Mouse (Mus musculus): ENCODE data around the gene Fiz1.

Fiz1 gene

DNA sequence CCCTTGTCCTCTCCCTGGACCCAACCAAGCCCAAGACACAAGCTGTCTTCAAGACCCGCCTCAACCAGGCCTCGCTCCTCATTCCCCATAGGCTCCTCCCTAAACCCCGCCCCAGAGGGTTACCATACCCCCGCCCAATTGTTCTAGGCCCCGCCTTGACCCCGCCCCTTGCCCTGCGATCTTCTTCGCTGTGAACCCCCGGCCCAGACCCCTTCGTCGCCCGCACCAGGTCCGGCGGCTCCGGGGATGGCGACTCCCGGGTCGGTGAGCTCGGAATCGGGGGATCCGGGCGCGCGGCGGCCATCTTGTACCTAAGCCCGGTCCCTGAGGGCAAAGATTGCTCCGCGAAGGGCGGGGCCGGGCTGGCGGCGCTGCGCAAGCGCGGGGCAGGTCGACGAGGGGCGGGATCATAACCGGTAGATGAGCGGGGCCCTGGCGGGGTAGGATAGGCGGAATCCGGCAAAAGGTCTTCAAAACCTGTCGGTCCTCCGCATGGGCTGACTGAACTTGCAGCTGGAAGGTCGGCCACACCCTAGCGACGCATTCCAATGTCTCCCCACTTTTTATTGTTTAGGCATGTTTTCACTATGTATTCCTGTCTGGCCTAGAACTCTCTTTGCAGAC, 23.7 kb upstream of the Fiz1 start, which contains the start of gene Zfp784:
Gene Zfp784 (minus strand): TSS at position 338 of the 624 bp plus-strand sequence.
- DNase-seq (ENCODE audit: inconsistent ontology term): peak; percentile 96

DNA sequence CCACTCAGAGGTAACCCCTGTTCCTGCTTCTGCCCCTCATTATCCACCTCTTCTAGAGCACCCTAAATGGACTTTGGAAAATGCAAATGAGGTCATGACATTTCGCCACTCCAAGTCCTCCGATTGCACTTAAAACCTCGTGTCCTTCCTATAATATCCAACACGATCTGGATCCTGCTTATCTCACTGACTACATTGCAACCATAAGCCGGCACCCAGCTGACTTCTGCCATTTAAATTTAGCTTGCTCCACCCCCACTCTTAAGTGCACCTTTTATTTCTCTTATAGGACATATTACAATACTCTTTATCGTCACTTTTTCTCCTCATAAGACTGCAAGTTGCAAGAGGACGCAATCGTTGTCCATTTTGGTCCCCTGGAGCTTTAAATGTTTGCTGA, 23.0 kb upstream of the Fiz1 start:
- DNase-seq (ENCODE audit: inconsistent ontology term): no peak

- no peak for DNase-seq (ENCODE audit: inconsistent ontology term)
Measured at GRCm38 (mm10) chr7:5037026-5037425, 22.5 kb upstream of the Fiz1 start.

DNA sequence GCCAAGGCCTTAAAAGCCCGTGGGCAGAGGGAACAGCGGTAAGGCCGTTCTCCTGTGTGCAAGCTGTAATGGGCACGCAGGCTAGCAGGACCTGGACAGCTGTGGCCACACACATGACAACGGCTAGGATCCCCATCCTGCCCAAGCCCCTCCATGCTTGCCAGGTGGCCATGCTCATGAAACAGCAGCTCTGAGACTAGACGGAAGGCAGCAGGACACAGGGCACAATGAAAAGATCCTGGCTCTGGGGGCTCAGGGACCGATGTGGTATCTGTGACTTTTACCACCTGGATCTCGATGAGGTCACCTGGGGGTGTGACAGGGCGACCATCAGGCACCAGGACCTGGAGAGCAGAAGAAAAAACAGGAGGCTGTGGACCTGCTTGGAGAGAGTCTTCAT, 21.6 kb upstream of the Fiz1 start:
- no peak for DNase-seq (ENCODE audit: inconsistent ontology term)

DNA sequence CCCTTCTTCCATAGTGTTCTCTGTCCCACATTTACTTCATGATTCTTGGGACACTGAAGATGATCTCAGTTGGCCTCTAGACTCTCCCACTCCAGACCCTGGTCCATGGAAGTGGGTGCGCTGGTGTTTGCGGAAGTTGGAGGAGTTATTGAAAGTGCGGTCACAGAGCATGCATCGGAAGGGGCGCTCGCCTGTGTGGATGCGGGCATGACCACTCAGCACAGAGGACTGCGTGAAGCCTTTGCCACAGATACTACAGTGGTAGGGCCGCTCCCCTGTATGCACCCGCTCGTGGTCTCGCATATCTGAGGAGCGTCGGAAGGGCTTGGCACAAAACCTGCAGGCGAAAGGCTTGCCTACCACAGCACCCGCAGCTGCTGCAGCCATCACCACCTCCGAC, 21.1 kb upstream of the Fiz1 start:
- DNase-seq (ENCODE audit: inconsistent ontology term): no peak

DNA sequence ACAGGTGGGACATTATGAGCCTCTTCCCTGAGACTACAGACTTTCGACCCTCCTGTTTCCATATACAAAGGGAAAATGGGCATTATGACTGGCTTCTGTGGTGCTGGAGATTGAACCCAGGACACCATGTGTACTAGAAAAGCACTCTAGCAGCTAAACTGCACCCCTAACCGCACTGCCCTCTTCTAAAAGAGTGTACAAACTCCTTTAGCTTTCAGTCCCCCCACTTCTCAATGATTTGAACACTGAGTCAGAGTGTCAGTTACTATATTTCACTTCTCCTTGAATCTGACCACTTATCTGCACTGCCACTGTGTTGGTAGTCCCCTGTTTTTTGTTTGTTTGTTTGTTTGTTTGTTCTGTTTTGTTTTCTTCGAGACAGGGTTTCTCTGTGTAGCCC, 19.3 kb upstream of the Fiz1 start, which contains the start of gene 4632433K11Rik:
Gene 4632433K11Rik (plus strand): TSS at position 301 of the 400 bp plus-strand sequence.
- DNase-seq (ENCODE audit: inconsistent ontology term): no peak

DNA sequence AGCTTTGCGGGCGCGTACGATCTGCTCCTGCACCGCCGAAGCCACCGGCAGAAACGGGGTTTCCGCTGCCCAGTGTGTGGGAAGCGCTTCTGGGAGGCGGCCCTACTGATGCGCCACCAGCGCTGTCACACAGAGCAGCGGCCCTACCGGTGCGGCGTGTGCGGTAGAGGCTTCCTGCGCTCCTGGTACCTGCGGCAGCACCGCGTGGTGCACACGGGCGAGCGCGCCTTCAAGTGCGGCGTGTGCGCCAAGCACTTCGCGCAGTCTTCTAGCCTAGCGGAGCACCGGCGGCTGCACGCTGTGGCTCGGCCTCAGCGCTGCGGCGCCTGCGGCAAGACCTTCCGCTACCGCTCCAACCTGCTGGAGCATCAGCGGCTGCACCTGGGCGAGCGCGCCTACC, 17.0 kb upstream of the Fiz1 start:
- DNase-seq (ENCODE audit: inconsistent ontology term): no peak

DNA sequence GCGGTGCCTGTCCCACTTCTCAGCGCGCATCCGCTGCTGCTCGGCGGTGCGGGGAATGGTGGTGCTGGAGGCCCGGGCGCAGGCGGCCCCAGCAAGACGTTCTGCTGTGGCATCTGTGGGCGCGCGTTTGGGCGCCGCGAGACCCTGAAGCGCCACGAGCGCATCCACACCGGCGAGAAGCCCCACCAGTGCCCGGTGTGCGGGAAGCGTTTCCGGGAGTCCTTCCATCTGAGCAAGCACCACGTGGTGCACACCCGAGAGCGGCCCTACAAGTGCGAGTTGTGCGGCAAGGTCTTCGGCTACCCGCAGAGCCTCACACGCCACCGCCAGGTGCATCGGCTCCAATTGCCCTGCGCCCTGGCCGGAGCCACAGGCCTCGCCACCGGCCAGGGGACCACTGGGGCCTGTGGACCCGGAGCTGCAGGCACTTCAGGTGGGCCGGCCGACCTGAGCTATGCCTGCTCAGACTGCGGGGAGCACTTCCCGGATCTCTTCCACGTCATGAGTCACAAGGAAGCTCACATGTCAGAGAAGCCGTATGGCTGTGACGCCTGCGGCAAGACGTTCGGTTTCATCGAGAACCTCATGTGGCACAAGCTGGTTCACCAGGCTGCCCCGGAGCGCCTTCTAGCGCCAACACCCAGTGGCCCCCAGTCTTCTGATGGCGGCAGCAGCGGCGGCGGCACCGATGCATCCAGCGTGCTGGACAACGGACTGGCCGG, 16.2 kb upstream of the Fiz1 start:
- no peak for DNase-seq (ENCODE audit: inconsistent ontology term)

- no peak for DNase-seq (ENCODE audit: inconsistent ontology term)
Measured at GRCm38 (mm10) chr7:5029946-5030345, 15.4 kb upstream of the Fiz1 start.

GRCm38 (mm10) chr7:5029543-5029942, 15.0 kb upstream of the Fiz1 start:
- no peak for DNase-seq (ENCODE audit: inconsistent ontology term)

- peak; percentile 6 for DNase-seq (ENCODE audit: inconsistent ontology term)
Measured at GRCm38 (mm10) chr7:5021197-5021596, 6.7 kb upstream of the Fiz1 start.

GRCm38 (mm10) chr7:5020685-5021084, 6.2 kb upstream of the Fiz1 start:
- no peak for DNase-seq (ENCODE audit: inconsistent ontology term)

GRCm38 (mm10) chr7:5020000-5020681, 5.6 kb upstream of the Fiz1 start, which contains the start of the genes Zfp865 and Ccdc106:
Zfp865 (plus strand) TSS chr7:5020376.
Ccdc106 (plus strand) TSS chr7:5020553.
- peak; percentile 99 for DNase-seq (ENCODE audit: inconsistent ontology term)

GRCm38 (mm10) chr7:5019576-5019975, 5.1 kb upstream of the Fiz1 start:
- DNase-seq (ENCODE audit: inconsistent ontology term): peak; percentile 5

DNA sequence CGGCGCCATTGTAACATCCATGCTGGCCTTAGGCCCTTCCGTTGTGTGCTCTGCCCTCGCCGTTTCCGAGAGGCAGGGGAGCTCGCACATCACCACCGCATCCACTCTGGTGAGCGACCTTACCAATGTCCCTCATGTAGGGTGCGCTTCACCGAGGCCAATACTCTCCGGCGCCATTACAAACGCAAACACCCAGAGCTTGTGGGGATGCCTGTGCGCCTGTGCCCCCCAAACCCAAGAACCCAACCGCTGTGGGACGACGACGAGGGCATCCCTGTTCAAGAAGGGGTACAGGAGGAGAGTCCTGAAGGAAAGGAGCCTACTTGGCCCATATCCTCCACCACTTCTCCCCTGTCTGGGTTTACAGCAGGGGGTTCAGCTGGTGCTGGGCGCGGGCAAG, 3.4 kb upstream of the Fiz1 start:
- DNase-seq (ENCODE audit: inconsistent ontology term): no peak

DNA sequence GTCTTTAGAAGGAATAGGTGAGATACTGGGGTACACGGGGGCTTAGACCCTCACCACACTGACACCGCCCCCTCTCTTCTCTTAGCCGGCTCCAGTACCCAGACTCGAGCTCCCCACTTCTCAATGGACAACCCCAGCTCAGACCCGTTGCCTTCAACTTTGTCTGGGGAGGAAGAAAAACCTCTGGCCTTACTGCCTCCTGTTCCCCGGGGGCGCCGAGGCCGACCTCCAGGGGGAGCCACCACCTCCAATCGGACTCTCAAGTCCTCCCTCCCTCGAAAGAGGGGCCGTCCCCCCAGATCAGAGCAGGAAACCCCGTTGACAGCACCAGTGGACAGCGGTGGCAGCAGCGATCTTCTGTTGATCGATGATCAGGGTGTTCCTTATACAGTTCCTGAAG, 2.9 kb upstream of the Fiz1 start:
- DNase-seq (ENCODE audit: inconsistent ontology term): no peak

DNA sequence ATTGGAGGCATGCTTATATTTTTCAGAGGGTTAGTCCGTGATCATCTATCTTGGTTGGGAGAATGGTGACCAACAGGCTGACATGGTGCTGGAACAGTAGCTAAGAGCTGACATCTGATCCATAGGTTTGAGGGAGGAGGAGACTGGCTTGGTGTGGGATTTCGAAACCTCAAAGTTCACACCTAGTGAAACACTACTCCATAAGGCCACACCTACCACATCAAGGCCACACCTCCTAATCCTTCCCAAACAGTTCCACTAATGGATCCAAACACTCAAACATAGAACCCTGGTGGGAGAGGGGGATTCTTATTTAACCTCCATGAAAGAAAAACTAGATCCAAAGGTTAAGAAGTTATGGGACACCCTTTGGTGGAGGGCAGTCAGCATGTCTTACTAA, 2.4 kb upstream of the Fiz1 start:
- DNase-seq (ENCODE audit: inconsistent ontology term): no peak

DNA sequence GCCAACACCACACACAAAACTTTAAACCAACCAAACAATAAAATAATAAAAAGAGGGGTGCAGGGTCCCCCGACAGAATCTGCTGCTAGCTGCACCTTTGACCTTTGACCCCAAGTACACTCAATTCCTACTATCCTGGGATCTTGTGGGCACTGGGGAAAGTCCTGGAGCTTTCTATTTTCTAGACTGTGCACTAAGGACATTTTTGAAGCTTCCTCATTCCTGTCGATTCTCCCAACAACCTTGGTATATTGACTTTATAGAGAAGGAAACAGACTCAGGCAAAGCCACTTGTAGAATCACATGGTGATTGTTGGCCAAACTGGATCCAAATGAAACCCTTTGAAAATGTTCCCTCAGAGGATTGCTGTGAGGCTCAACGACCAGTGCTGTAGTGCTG, 1.6 kb upstream of the Fiz1 start:
- DNase-seq (ENCODE audit: inconsistent ontology term): no peak

DNA sequence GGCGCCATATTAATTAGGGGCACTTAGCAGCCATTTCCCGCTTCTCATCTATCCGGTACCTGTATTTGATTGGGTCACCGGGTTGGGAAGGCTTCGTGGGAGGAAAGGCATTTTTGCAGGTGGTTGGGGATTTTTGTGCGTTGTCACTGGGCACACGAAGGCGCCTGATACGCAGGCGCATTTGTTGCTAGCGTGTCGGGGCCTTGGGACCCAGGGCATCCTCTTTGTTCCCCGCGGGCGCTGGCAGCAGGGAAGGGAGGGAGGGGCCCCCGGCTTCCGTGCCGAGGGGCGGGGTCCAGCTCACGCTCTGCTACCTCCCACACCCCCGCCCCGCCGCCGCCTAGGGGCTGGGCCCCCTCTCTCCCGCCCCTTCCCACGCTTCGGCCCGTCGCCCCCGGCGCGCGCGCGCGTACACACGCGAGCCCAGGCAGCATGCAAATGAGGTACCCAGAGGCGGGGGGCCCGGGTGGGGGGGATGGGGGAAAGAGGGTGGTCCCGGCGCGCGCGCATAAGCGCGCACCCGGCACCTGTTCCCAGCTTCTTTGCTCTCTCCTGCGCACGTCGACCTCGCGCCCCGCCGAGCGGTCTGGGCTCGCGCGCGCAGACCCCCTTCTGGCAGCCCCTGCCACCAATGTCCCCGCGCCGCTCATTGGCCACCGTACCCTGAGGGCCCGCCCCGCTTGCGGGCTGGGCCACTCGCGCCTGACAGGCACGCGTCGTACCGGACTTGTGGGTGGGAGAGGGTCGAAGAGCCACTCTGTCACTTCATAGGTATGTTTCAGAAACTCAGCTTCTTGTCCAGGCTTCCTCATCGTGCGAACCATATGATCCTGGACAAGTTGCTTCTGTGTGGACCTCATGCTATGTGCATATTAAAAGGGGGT, 863 bp upstream of the Fiz1 start, which contains the start of gene Gm44973:
Gene Gm44973 (plus strand): TSS at position 379 of the 884 bp plus-strand sequence.
- peak; percentile 98 for DNase-seq (ENCODE audit: inconsistent ontology term)

DNA sequence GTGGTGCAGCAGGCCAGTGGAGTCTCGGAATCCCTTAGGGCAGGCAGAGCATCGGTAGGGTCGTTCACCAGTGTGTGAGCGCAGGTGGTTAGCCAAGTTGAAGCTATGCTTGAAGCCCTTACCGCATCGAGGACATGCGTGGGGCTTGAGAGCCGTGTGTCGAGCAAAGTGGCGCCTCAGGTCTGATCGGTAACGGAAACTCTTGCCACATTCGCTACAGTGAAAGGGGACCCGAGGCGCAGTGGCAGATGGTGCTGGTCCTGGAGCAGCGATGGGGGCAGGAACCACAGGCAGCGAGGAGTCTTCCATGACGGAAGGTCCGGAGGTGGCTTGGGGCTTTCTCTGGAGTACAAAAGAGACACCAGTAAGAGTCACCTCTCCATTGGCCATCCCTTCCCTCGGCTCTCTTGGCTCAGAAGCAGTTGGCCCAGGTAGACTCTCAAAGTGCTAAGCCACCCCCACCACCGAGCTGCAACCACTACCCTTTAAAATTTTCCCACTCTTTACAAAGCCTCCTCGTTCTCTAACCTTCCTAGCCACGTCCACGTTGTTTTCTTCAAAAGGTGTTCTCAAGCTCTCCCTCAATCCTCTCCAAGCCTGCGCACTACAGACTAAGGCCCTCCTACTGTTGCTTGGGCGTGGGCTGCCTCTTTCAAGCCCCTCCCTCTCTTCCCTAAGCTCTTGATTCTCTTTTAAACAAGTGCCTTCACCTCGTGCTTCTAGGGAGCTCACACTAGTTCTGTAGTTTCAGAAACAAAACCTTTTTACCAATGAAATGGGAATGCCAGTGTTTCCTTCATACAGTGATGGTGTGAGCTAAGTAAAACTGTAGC, 1.6 kb downstream of the Fiz1 start:
- no peak for DNase-seq (ENCODE audit: inconsistent ontology term)

DNA sequence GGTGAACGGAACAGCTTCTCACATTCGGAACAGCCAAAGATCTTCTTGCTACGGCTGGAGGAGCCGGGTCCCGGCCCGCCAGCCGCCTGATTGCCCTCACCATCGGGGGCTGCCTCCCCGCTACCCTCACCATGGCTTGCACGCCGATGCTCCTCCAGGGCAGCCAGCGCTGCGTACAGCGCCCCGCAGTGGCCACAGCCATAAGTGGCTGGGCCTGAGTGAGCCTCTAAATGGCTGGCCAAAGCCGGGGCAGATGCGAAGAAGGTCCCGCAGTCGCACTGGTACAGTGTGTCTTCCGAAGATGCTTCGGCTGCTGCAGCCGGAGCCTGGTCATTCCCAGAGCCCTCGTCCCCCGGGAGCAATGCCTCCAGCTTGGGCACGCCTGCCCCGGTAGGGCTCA, 6.3 kb downstream of the Fiz1 start:
- DNase-seq (ENCODE audit: inconsistent ontology term): no peak
